Mouse (Mus musculus) cerebellum, adult 11-12 months (tissue): ENCODE results near the gene Xdh.
"Not testable (repeated sequence)": the region's sequence is repeated elsewhere in the genome, so short reads cannot be mapped to it uniquely, and the experiment has no call there.

Experiments
- DNase-seq: peaks from one replicate; pipeline ENCODE4 v3.0.0; 2022

Gene Xdh

GRCm38 (mm10) chr17:73879262-73879916 lies 70.6 kb downstream of the Xdh start:
- no peak for DNase-seq

- DNase-seq: no peak
Observed at GRCm38 (mm10) chr17:73875674-73876073, 74.3 kb downstream of the Xdh start.

- no peak for DNase-seq
Observed at GRCm38 (mm10) chr17:73875268-73875667, 74.7 kb downstream of the Xdh start.

- no peak for DNase-seq
Observed at GRCm38 (mm10) chr17:73870956-73871605, 78.9 kb downstream of the Xdh start.

GRCm38 (mm10) chr17:73869008-73869685 lies 80.8 kb downstream of the Xdh start:
- DNase-seq: no peak

- no peak for DNase-seq
Observed at GRCm38 (mm10) chr17:73853717-73854116, 96.3 kb downstream of the Xdh start.

- DNase-seq: no peak
Observed at GRCm38 (mm10) chr17:73853041-73853440, 97.0 kb downstream of the Xdh start.

GRCm38 (mm10) chr17:73847399-73847798 lies 102.6 kb downstream of the Xdh start:
- no peak for DNase-seq

GRCm38 (mm10) chr17:73845632-73846031 lies 104.4 kb downstream of the Xdh start:
- DNase-seq: no peak

GRCm38 (mm10) chr17:73842963-73843362 lies 107.0 kb downstream of the Xdh start:
- DNase-seq: no peak

- not testable (repeated sequence) for DNase-seq
Observed at GRCm38 (mm10) chr17:73839876-73840275, 110.1 kb downstream of the Xdh start.

- DNase-seq: no peak
Observed at GRCm38 (mm10) chr17:73839086-73839835, 110.7 kb downstream of the Xdh start.

GRCm38 (mm10) chr17:73837244-73837643 lies 112.8 kb downstream of the Xdh start:
- peak; percentile 51 for DNase-seq

- no peak for DNase-seq
Observed at GRCm38 (mm10) chr17:73836601-73837000, 113.4 kb downstream of the Xdh start.
